Mouse (Mus musculus) lung, adult 2 months (tissue): Measurements from ENCODE around the gene Cetn4.

Source experiments
- CTCF ChIP-seq: fragments of 200-500 bp; IDR thresholded peaks from 2 replicates; pipeline ENCODE4 v1.5.1; 2011; ENCODE audit warnings: mild to moderate bottlenecking, low read length, control low read depth; ENCODE audit not compliant: insufficient read depth
- POLR2A ChIP-seq: fragments of 200-500 bp; IDR thresholded peaks from 2 replicates; pipeline ENCODE4 v1.6.1; 2011; ENCODE audit warnings: low read depth, mild to moderate bottlenecking, control low read depth, low read length, borderline replicate concordance; ENCODE audit errors: extremely low read depth

DNA sequence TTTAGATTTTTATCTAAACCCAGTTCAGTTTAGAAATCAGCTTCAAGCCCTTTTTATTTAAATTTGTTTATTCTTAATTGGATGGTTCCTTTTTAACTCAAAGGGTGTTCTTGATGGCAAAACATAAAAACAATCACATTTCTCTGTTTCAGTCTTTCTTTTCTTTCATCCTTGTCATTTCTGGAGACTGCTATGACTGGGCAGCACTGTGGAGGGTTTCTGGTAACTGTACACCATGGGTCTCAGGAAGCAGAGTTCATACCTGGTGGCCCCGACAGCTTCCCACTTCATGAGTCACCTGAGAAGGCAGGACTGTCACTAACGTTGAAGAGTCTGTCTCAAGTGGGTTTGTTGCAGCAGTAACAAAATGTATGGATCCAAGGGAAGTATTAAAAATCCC, 19.9 kb downstream of the Cetn4 start:
- no peak for TF ChIP-seq CTCF
- no peak for TF ChIP-seq POLR2A
